Mouse (Mus musculus): ENCODE results near the gene Prr13. TPM values are rescaled to one million over a fixed set of nuclear protein-coding genes. Genes with fewer than 3 reads are reported as not detected.

Prr13 gene
- 10 to 100 TPM; 40.6 to 41.0 TPM for total RNA-seq (2021)

DNA sequence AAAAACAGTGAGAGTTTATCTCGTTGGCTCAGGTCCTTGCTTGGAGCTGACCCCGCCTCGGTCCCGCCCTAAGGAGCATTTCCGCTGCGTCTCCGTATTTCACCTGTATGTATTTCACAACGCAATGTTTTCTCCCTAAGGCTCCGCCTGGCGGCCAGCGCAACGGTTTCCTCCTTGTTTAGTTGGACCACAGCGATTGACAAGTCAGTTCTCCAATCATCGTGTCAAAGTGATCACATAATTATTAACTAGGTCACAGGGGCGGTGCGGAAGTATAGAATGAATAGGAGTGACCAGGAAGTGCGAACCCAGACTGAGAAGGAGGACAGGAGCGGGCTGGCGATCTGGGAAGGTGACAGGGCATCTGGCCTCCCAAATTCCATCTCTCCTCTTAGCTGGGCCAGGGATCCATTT is at the start of gene Prr13:
Gene Prr13, plus strand, starts transcription at position 125 of the 414 bp plus-strand sequence.
- DNase-seq, result peak; percentile 79 to 83

- no peak for DNase-seq
Observed at GRCm38 (mm10) chr15:102409286-102409685, 49.5 kb upstream of the Prr13 start.

DNA sequence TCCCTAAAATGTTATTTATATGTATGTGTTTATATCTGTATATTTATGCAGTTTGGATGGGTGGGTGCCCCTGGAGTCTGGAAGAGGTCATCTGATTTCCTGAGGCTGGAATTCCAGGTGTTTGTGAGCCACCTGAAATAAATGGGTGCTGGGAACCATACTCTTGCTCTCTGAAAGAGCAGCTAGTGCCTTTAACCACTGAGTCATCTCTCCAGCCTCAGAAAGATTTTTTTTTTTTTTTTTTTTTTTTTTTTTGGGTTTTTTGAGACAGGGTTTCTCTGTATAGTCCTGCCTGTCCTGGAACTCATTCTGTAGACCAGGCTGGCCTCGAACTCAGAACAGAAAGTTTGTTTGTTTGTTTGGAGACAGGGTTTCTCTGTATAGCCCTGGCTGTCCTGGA is 47.8 kb upstream of the Prr13 start:
- no peak for DNase-seq

GRCm38 (mm10) chr15:102413687-102414086 is 45.1 kb upstream of the Prr13 start:
- DNase-seq, result no peak

GRCm38 (mm10) chr15:102417524-102417923 is 41.3 kb upstream of the Prr13 start:
- no peak for DNase-seq

GRCm38 (mm10) chr15:102420986-102421385 is 37.8 kb upstream of the Prr13 start:
- DNase-seq, result no peak

DNA sequence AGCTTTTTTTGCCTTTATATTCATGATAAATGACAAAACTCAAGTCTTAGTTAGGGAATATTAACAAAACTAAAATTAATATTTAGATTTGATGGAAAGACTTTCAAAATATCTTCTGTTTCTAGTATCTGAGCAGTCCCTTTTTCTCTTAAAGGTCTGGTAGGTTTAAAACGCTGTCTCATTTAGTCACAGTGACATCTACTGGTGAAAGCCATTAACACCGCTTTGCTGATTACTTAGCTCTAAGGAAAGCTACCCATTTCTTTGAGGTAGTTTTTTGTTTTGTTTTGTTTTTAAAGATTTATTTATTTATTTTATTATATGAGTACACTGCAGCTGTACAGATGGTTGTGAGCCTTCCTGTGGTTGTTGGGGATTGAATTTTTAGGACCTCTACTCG is 37.4 kb upstream of the Prr13 start:
- DNase-seq, result no peak

- no peak for DNase-seq
Observed at GRCm38 (mm10) chr15:102423602-102424240, 35.1 kb upstream of the Prr13 start.

- DNase-seq, result no peak
Observed at GRCm38 (mm10) chr15:102424657-102425056, 34.2 kb upstream of the Prr13 start.

GRCm38 (mm10) chr15:102426963-102427362 is 31.9 kb upstream of the Prr13 start:
- no peak for DNase-seq

- DNase-seq, result no peak
Observed at GRCm38 (mm10) chr15:102432046-102432445, 26.8 kb upstream of the Prr13 start.

- DNase-seq, result no peak
Observed at GRCm38 (mm10) chr15:102433173-102433572, 25.7 kb upstream of the Prr13 start.

GRCm38 (mm10) chr15:102442490-102442889 is 16.3 kb upstream of the Prr13 start:
- DNase-seq, result peak; percentile 71 to 78

DNA sequence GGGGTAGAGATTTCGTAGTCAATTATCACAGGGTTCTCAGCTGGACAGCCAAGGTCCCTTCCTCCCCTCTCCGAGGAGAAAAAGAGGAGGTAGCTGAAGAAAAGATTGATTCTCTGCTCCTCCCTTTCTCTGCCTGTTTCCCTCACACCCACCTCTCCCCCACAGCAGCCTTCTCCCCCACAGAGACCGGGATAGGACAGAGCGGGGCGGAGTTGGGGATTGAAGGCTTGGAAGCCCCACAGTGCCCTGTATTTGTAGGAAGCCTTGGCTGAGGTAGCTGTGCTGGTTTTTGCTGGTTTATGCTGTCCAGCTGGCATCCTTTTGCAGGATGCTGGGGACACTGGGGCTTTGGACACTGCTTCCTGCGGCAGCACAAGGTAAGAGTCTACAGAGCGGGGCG is 13.7 kb upstream of the Prr13 start, which contains the start of gene Amhr2:
Gene Amhr2, plus strand, starts transcription at position 222 of the 400 bp plus-strand sequence.
- no peak for DNase-seq

- DNase-seq, result no peak
Observed at GRCm38 (mm10) chr15:102446448-102446847, 12.4 kb upstream of the Prr13 start.

GRCm38 (mm10) chr15:102449366-102449765 is 9.5 kb upstream of the Prr13 start:
- no peak for DNase-seq

- no peak for DNase-seq
Observed at GRCm38 (mm10) chr15:102450928-102451327, 7.9 kb upstream of the Prr13 start.

GRCm38 (mm10) chr15:102451666-102452430 is 7.0 kb upstream of the Prr13 start:
- no peak for DNase-seq

GRCm38 (mm10) chr15:102455993-102456392 is 2.8 kb upstream of the Prr13 start:
- no peak for DNase-seq

DNA sequence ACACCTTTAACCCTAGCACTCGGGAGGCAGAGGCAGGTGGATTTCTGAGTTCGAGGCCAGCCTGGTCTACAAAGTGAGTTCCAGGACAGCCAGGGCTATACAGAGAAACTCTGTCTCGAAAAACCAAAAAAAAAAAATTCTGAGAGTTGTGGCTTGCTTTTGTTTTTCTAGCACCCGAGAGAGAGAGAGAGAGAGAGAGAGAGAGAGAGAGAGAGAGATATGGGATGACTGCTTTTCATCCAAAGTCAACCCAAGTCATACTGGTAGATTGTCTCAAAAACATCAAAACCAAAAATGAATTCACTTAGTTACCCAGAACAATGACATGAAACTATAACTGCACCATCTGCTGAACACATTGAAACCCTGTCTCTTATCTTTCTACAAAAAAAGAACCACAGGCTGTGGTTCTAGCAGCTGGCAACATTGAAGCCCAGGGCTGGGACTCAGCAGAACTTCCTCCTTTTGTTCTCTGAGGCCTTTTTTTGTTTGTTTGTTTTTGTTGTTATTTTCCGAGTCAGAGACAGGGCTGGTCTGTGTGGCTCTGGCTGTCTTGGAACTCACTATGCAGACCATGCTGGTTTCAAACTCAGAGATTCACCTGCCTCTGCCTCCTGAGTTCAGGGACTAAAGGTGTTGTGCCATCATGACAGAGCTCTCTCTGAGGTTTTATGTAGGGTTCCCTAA is 635 bp upstream of the Prr13 start:
- DNase-seq, result no peak

DNA sequence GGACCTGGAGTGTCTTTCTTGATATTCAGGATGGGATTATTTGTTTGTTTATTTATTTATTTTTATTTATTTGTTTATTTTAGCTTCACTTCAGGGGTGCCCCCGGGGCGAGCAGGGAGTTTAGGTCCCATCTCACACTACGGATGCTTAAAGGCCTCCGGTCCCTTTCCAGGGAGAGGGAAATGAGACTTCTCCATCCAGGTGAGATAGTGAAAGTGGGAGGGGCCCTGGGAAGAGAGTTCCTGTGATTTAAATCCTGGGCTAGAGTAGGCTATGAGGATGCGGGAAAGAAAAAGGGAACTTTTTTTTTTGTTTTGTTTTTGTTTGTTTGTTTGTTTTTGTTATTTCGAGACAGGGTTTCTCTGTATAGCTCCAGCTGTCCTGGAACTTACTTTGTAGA is 553 bp downstream of the Prr13 start:
- no peak for DNase-seq

DNA sequence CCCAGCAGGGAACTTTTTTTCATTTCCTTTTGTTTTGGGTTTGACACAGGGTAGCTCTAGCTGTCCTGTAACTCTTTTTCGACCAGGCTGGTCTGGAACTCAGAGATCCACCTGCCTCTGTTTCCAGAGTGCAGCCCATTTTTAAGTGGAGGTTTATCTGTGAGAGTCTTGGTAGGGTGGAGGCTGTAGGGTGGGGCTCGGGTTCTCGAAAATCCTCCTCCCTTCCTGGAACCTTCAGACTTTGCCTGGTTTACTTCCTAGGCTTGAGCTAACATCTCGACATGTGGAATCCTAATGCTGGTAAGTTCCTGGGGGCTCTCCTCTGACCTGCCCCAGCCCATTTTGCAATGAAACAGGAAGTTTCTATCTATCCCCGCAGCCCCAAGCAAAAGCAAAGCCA is 1.0 kb downstream of the Prr13 start:
- no peak for DNase-seq

- no peak for DNase-seq
Observed at GRCm38 (mm10) chr15:102460409-102460808, 1.6 kb downstream of the Prr13 start.

All from layer of hippocampus, postnatal 36 days (tissue).